Mouse (Mus musculus): Measurements from ENCODE around the gene Ptprn2.
A peak's percentile ranks its signal among the peaks of the same experiment; 100 is the strongest.

DNA sequence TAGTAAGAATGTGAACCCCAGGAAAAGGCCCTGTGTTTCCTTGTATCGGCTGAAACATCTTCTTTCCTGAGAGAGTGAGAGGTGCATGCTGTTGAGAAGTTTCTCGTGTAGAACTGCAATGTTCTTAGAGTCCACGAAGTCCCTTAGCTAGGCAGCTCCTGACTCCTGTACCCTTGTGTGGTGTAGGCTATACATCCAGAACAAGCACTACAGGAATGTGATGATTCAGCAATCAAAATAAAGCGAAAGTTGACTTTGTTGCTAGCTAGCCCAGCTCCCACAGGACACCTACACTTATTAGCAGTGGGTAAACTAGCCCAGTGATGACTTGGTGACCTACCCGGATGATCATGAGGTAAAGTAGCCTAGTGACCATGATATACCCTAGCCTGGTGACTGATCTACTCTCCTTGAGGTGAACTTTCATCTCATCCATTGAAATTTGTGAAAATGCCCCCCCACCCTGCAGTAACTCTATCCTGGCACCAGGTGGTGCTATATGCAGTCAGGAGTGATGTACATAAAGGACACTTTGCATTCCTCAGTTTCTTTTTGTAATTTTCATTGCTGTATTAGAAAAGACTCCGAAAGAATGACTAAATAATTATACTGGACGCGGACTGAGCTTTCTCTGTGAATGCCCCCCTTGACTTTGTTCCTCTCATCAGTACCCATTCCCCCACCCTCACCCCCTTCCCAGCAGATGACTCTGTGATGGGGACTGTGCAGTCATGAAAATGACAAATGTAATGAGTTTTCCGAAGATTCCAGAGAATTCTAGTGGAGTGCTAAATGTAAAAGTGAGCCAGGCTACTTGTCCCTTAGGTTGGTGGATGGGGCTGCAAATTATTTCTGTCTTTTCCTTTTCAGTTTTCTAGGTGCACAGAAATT is 140.1 kb downstream of the Ptprn2 start:
- TF ChIP-seq CTCF (IDR thresholded peaks at IDR 0.05; ENCODE audit: insufficient read depth, low read length) (peak; percentile 33; the same call in 1 of the 2 replicates), POLR2A (IDR thresholded peaks at IDR 0.05; ENCODE audit: borderline replicate concordance, extremely low read depth, low read depth, low read length) (no peak)

All from lung, adult 2 months (tissue).